Mouse (Mus musculus) spleen, adult 2 months (tissue): ENCODE data around the gene Ubn2.

Experiments
- CTCF ChIP-seq: fragments of 200-500 bp; IDR thresholded peaks from 2 replicates; pipeline ENCODE4 v1.5.1; 2011; ENCODE audit warnings: mild to moderate bottlenecking, inconsistent platforms; ENCODE audit not compliant: insufficient read depth, insufficient read length, insufficient replicate concordance; ENCODE audit errors: extremely low read depth
- POLR2A ChIP-seq: fragments of 200-500 bp; IDR thresholded peaks from 2 replicates; pipeline ENCODE4 v1.6.1; 2011; ENCODE audit warnings: low read depth, low read length, inconsistent platforms

DNA sequence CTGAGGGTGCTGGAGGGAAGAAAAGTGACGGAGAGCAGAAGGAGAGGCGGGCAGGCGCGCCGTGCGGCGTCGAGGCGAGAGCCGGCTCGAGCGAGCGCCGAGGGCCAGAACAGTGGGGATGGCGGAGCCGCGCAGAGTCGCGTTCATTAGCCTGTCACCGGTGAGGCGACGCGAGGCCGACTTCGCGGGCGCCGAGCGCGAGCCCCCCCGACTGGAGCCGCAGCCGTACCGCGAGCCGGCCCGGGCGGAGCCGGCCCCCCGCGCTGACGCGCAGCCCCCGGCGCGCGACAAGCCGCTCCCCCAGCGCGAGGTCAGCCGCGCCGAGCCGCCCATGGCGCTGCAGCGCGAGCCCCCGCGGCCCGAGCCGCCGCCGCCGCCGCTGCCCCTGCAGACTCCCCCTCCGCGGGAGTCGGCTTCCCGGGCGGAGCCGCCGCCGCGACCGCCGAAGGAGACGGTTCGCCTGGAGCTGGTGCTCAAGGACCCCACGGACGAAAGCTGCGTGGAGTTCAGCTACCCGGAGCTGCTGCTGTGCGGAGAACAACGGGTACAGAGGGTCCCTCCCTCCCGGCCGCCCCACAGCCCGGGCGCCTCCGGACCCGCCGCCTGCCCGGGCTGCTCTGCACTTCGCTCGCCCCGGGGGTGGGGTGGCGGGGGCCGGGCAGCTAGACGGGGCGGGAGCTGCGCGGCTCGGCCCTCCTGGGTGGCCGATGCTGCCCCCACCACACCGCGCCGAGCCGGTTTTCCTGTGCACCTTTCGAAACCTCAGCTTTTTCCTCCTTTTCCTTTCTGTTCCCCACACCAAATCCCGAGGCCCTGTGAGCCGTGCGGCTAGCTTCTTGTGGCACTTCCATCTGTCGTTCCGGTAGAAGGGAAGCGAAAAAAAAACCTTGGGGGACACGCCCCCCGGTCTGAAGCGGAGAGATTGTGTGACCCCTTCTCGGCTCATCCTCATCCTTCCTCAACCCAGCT, 589 bp downstream of the Ubn2 start:
- no peak for TF ChIP-seq POLR2A
- no peak for TF ChIP-seq CTCF
